Mouse (Mus musculus) subcutaneous adipose tissue, adult 2 months (tissue): ENCODE data around the gene Sesn2. TPM values are rescaled to one million over a fixed set of nuclear protein-coding genes. Genes with fewer than 3 reads are reported as not detected.

ENCODE experiments used
- polyA plus RNA-seq: library from polyadenylated mRNA; depleted of rRNA; stranded (reverse); fragments of >200 nt; gene quantifications from 2 replicates; pipeline ENCODE4 v1.2.3, GENCODE M21; 2012; ENCODE audit warnings: low replicate concordance; rRNA removed

The Sesn2 gene
- 10.7 and 29.6 TPM in 2 replicates for polyA plus RNA-seq

GRCm38 (mm10) chr4:132510352-132510798 lies at the start of gene Sesn2:
TSS of gene Sesn2 (minus strand) at chr4:132510501.

GRCm38 (mm10) chr4:132535406-132536121 lies 25.3 kb upstream of the Sesn2 start, which contains the start of gene Dnajc8:
TSS of gene Dnajc8 (plus strand) at chr4:132535550.

GRCm38 (mm10) chr4:132532981-132533916 lies 22.9 kb upstream of the Sesn2 start, which contains the start of gene Atpif1:
TSS of gene Atpif1 (minus strand) at chr4:132533659.

GRCm38 (mm10) chr4:132463430-132464254 lies 46.7 kb downstream of the Sesn2 start, which contains the start of gene Med18:
TSS of gene Med18 (minus strand) at chr4:132463921.

Other genes starting within 250 kb of the Sesn2 start
- gene Gmeb1, start 248.9 kb downstream of the Sesn2 start, polyA plus RNA-seq = 9.0 and 20.2 TPM in 2 replicates
- 9.9 and 12.6 TPM in 2 replicates for gene Taf12, start 236.1 kb downstream of the Sesn2 start, polyA plus RNA-seq
- gene Rab42, start 207.1 kb downstream of the Sesn2 start, polyA plus RNA-seq = 4.5 and 4.6 TPM in 2 replicates
- 18.4 and 32.3 TPM in 2 replicates for gene Trnau1ap, start 181.0 kb downstream of the Sesn2 start, polyA plus RNA-seq
- gene Rcc1, start 156.9 kb downstream of the Sesn2 start, polyA plus RNA-seq = 7.4 and 23.3 TPM in 2 replicates
- gene Phactr4, start 88.0 kb downstream of the Sesn2 start, polyA plus RNA-seq = 7.3 and 10.0 TPM in 2 replicates
- gene Med18, start 46.6 kb downstream of the Sesn2 start, polyA plus RNA-seq = 3.6 and 4.6 TPM in 2 replicates
- 40.2 and 97.8 TPM in 2 replicates for gene Atpif1, start 23.2 kb upstream of the Sesn2 start, polyA plus RNA-seq
- 25.4 and 34.4 TPM in 2 replicates for gene Dnajc8, start 25.0 kb upstream of the Sesn2 start, polyA plus RNA-seq
- gene Ptafr, start 53.6 kb upstream of the Sesn2 start, polyA plus RNA-seq = 19.0 and 23.0 TPM in 2 replicates
- 25.0 and 26.4 TPM in 2 replicates for gene Eya3, start 128.5 kb upstream of the Sesn2 start, polyA plus RNA-seq
- gene Xkr8, start 222.0 kb upstream of the Sesn2 start, polyA plus RNA-seq = 17.6 and 18.8 TPM in 2 replicates
- gene Smpdl3b, start 246.8 kb upstream of the Sesn2 start, polyA plus RNA-seq = 5.0 and 6.0 TPM in 2 replicates